Mouse (Mus musculus) MEL (cell line): Measurements from ENCODE around the gene D8Ertd738e. TPM values are rescaled to one million over a fixed set of nuclear protein-coding genes. Genes with fewer than 3 reads are reported as not detected.

ENCODE experiments used
- DNase-seq: peaks from one replicate; pipeline ENCODE4 v3.0.0; 2011; ENCODE audit warnings: low read depth, low spot score
- H3K27ac ChIP-seq: 2 replicates; pipeline ENCODE4 v1.5.1; 2012; ENCODE audit warnings: low read depth, mild to moderate bottlenecking, control low read depth, low read length, moderate library complexity; ENCODE audit not compliant: control insufficient read depth
- H3K27me3 ChIP-seq, 2 experiments: fragments of 150-350 bp in 1 of 2; sonication (generic) in 1 of 2; 2 replicates each; pipeline ENCODE4 v1.6.1; 2012; ENCODE audit warnings: low read length in 2 of 2, mild to moderate bottlenecking in 2 of 2, improper control_type of control experiment in 1 of 2, moderate library complexity in 1 of 2; ENCODE audit not compliant: insufficient read depth in 2 of 2, control insufficient read depth in 1 of 2
- H3K36me3 ChIP-seq, 2 experiments: 2 replicates each; pipeline ENCODE4 v1.6.1; 2012 to 2014; ENCODE audit warnings: low read length in 2 of 2, improper control_type of control experiment in 1 of 2, inconsistent platforms in 1 of 2, mild to moderate bottlenecking in 1 of 2; ENCODE audit not compliant: insufficient read depth in 2 of 2, control insufficient read depth in 1 of 2
- H3K4me1 ChIP-seq, 2 experiments: fragments of 150-350 bp in 1 of 2; sonication (generic) in 1 of 2; 2 replicates each; pipeline ENCODE4 v1.6.1; 2012; ENCODE audit warnings: low read length in 2 of 2, improper control_type of control experiment in 1 of 2, mild to moderate bottlenecking in 1 of 2; ENCODE audit not compliant: insufficient read depth in 2 of 2, control insufficient read depth in 1 of 2
- H3K4me3 ChIP-seq, 2 experiments: fragments of 150-350 bp in 1 of 2; sonication (generic) in 1 of 2; 2 replicates each; pipeline ENCODE4 v1.5.1; 2012; ENCODE audit warnings: low read depth in 2 of 2, low read length in 2 of 2, mild to moderate bottlenecking in 2 of 2, moderate library complexity in 2 of 2, control low read depth in 1 of 2, improper control_type of control experiment in 1 of 2; ENCODE audit not compliant: control insufficient read depth in 1 of 2, insufficient read depth in 1 of 2
- H3K79me2 ChIP-seq: 2 replicates; pipeline ENCODE4 v1.6.1; 2012; ENCODE audit warnings: mild to moderate bottlenecking, low read length, moderate library complexity; ENCODE audit not compliant: control insufficient read depth, poor library complexity, insufficient read depth
- H3K9ac ChIP-seq: 2 replicates; pipeline ENCODE4 v1.6.1; 2012; ENCODE audit warnings: low read depth, mild to moderate bottlenecking, control low read depth, low read length, moderate library complexity; ENCODE audit not compliant: control insufficient read depth, poor library complexity, severe bottlenecking
- H3K9me3 ChIP-seq: fragments of 150-350 bp; sonication (generic); replicated peaks from 2 replicates; pipeline ENCODE4 v1.6.1; 2012; ENCODE audit warnings: mild to moderate bottlenecking, low read length, improper control_type of control experiment, moderate library complexity; ENCODE audit not compliant: insufficient read depth
- BHLHE40 ChIP-seq: IDR thresholded peaks from 2 replicates; pipeline ENCODE4 v1.6.1; 2012; ENCODE audit warnings: low read depth, mild to moderate bottlenecking, inconsistent platforms, low read length, improper control_type of control experiment, borderline replicate concordance
- ELF1 ChIP-seq: IDR thresholded peaks from 2 replicates; pipeline ENCODE4 v1.6.1; 2014; ENCODE audit warnings: low read depth, mild to moderate bottlenecking, inconsistent platforms, low read length, improper control_type of control experiment, moderate library complexity
- EP300 ChIP-seq, 2 experiments: IDR thresholded peaks; 2 replicates each; pipeline ENCODE4 v1.6.1; 2011; ENCODE audit warnings: improper control_type of control experiment in 2 of 2, low read length in 2 of 2, low read depth in 1 of 2, mild to moderate bottlenecking in 1 of 2
- GABPA ChIP-seq: IDR thresholded peaks from 2 replicates; pipeline ENCODE4 v1.6.1; 2012; ENCODE audit warnings: low read depth, mild to moderate bottlenecking, inconsistent platforms, low read length, improper control_type of control experiment, moderate library complexity
- HCFC1 ChIP-seq: IDR thresholded peaks from 2 replicates; pipeline ENCODE4 v1.6.1; 2012; ENCODE audit warnings: low read depth, mild to moderate bottlenecking, inconsistent platforms, low read length, improper control_type of control experiment, moderate library complexity
- KAT2A ChIP-seq: conservative IDR thresholded peaks from 2 replicates; pipeline ENCODE4 v1.6.1; 2012; ENCODE audit warnings: low read depth, low read length, improper control_type of control experiment, inconsistent platforms
- MAFK ChIP-seq: IDR thresholded peaks from 2 replicates; pipeline ENCODE4 v1.6.1; 2011; ENCODE audit warnings: low read depth, mild to moderate bottlenecking, low read length, improper control_type of control experiment, borderline replicate concordance
- MAX ChIP-seq: IDR thresholded peaks from 2 replicates; pipeline ENCODE4 v1.6.1; 2011; ENCODE audit warnings: low read length, improper control_type of control experiment
- MEF2A ChIP-seq: IDR thresholded peaks from 2 replicates; pipeline ENCODE4 v1.6.1; 2014; ENCODE audit warnings: low read depth, mild to moderate bottlenecking, inconsistent platforms, low read length, improper control_type of control experiment; ENCODE audit not compliant: poor library complexity, insufficient replicate concordance, severe bottlenecking; ENCODE audit errors: extremely low read depth
- POLR2AphosphoS2 ChIP-seq: IDR thresholded peaks from 2 replicates; pipeline ENCODE4 v1.6.1; 2011; ENCODE audit warnings: low read length, improper control_type of control experiment
- SIN3A ChIP-seq: IDR thresholded peaks from 2 replicates; pipeline ENCODE4 v1.6.1; 2012; ENCODE audit warnings: low read length, improper control_type of control experiment, inconsistent platforms
- TAL1 ChIP-seq: IDR thresholded peaks from 2 replicates; pipeline ENCODE4 v1.6.1; 2012; ENCODE audit warnings: mild to moderate bottlenecking, inconsistent platforms, low read length, moderate library complexity, mixed read lengths
- TBP ChIP-seq: IDR thresholded peaks from 2 replicates; pipeline ENCODE4 v1.8.0; 2011; ENCODE audit warnings: low read depth, low read length, improper control_type of control experiment
- TCF12 ChIP-seq: IDR thresholded peaks from 2 replicates; pipeline ENCODE4 v1.6.1; 2014; ENCODE audit warnings: low read depth, mild to moderate bottlenecking, inconsistent platforms, low read length, improper control_type of control experiment, moderate library complexity
- UBTF ChIP-seq: IDR thresholded peaks from 2 replicates; pipeline ENCODE4 v1.6.1; 2012; ENCODE audit warnings: low read depth, mild to moderate bottlenecking, inconsistent platforms, low read length, improper control_type of control experiment, moderate library complexity, borderline replicate concordance; ENCODE audit not compliant: insufficient read depth
- USF1 ChIP-seq: IDR thresholded peaks from 2 replicates; pipeline ENCODE4 v1.6.1; 2014; ENCODE audit warnings: low read depth, mild to moderate bottlenecking, inconsistent platforms, low read length, improper control_type of control experiment, moderate library complexity
- USF2 ChIP-seq, 2 experiments: IDR thresholded peaks; 2 replicates each; pipeline ENCODE4 v1.6.1; 2011 to 2012; ENCODE audit warnings: improper control_type of control experiment in 2 of 2, low read length in 2 of 2, borderline replicate concordance in 1 of 2, inconsistent platforms in 1 of 2, low read depth in 1 of 2, mild to moderate bottlenecking in 1 of 2; ENCODE audit not compliant: insufficient read depth in 1 of 2
- ZC3H11A ChIP-seq: IDR thresholded peaks from 2 replicates; pipeline ENCODE4 v1.6.1; 2012; ENCODE audit warnings: low read depth, mild to moderate bottlenecking, inconsistent platforms, low read length, improper control_type of control experiment
- ZMIZ1 ChIP-seq: IDR thresholded peaks from 2 replicates; pipeline ENCODE4 v1.6.1; 2012; ENCODE audit warnings: low read depth, mild to moderate bottlenecking, inconsistent platforms, low read length, improper control_type of control experiment, moderate library complexity
- ZNF384 ChIP-seq: IDR thresholded peaks from 2 replicates; pipeline ENCODE4 v1.6.1; 2012; ENCODE audit warnings: low read depth, mild to moderate bottlenecking, inconsistent platforms, low read length, improper control_type of control experiment
- polyA plus RNA-seq, 2 experiments: library from polyadenylated mRNA; stranded (reverse) in 1 of 2; unstranded in 1 of 2; fragments of >175 nt in 1 of 2; fragments of >200 nt in 1 of 2; gene quantifications; 2 replicates each; pipeline versions ENCODE4 v1.2.1 to v1.2.4; 2012; ENCODE audit warnings: low replicate concordance in 2 of 2, low read depth in 1 of 2; ENCODE audit not compliant: insufficient read length in 2 of 2, insufficient read depth in 1 of 2, missing spikeins in 1 of 2
- total RNA-seq: library from RNA; depleted of rRNA; stranded (reverse); fragments of 300-350 nt; gene quantifications from 2 replicates; pipeline ENCODE4 v1.2.3, GENCODE M21; 2012

Gene D8Ertd738e
- total and polyA plus RNA-seq, 3 experiments, result 149 to 164 TPM; not detected in 1

- Histone ChIP-seq H3K27me3 (no peaks in the 10 kb centered on the region), H3K27ac (no peak overlapping the region), H3K36me3 (peaks cover 0 to 9% of the 10 kb centered on the region in 2 experiments; a peak in 3 of 4 replicates), H3K4me3 (no peak overlapping the region), H3K4me1 (peaks cover 5 to 31% of the 10 kb centered on the region in 2 experiments), H3K79me2 (no peaks in the 10 kb centered on the region), H3K9me3 (no peaks in the 10 kb centered on the region), H3K9ac (no peak overlapping the region)
- TF ChIP-seq TAL1 (no peak), MEF2A (no peak), ELF1 (no peak), KAT2A (no peak), ZMIZ1 (no peak), POLR2AphosphoS2 (no peak), SIN3A (no peak), GABPA (no peak), EP300 (IDR thresholded peaks at IDR 0.05; ENCODE audit: low read depth in 1 of 2, low read length in 2 of 2) (no peak), UBTF (no peak), MAFK (no peak), MAX (no peak), HCFC1 (no peak), USF1 (no peak), TCF12 (no peak), ZC3H11A (no peak), ZNF384 (no peak), USF2 (IDR thresholded peaks at IDR 0.05; ENCODE audit: borderline replicate concordance in 1 of 2, insufficient read depth in 1 of 2, low read depth in 1 of 2, low read length in 2 of 2) (no peak)
- DNase-seq, result no peak
Observed at GRCm38 (mm10) chr8:84218143-84218542, 31.4 kb downstream of the D8Ertd738e start.

- Histone ChIP-seq H3K9me3 (no peaks in the 10 kb centered on the region), H3K27ac (no peak overlapping the region), H3K27me3 (no peaks in the 10 kb centered on the region), H3K79me2 (no peaks in the 10 kb centered on the region), H3K9ac (no peak overlapping the region), H3K36me3 (peaks cover 0 to 5% of the 10 kb centered on the region in 2 experiments; a peak in 3 of 4 replicates)
- DNase-seq, result no peak
- TF ChIP-seq USF2 (IDR thresholded peaks at IDR 0.05; ENCODE audit: borderline replicate concordance in 1 of 2, insufficient read depth in 1 of 2, low read depth in 1 of 2, low read length in 2 of 2), result no peak
- no peak for TF ChIP-seq ELF1
- TF ChIP-seq TBP, result no peak
- no peak for TF ChIP-seq KAT2A
- no peak for TF ChIP-seq ZMIZ1
- no peak for TF ChIP-seq SIN3A
- TF ChIP-seq BHLHE40, result no peak
- no peak for TF ChIP-seq USF1
- TF ChIP-seq, all 39 proteins: peak for 0
- H3K4me1 ChIP-seq, result peaks cover 2 to 23% of the 10 kb centered on the region in 2 experiments; a peak in 3 of 4 replicates
- no peak overlapping the region for H3K4me3 ChIP-seq
Observed at GRCm38 (mm10) chr8:84217206-84217605, 32.3 kb downstream of the D8Ertd738e start.
